Mouse (Mus musculus) cerebellum, postnatal 36 days (tissue): ENCODE results near the gene Tbc1d30.

ENCODE experiments used
- DNase-seq, 2 experiments: peaks; one replicate each; pipeline ENCODE4 v3.0.0; 2021 to 2022; ENCODE audit warnings: mixed read lengths in 2 of 2

Tbc1d30 gene

GRCm38 (mm10) chr10:121216804-121217203, 134.3 kb downstream of the Tbc1d30 start:
- no peak for DNase-seq
